Mouse (Mus musculus) MEL (cell line): ENCODE data around the gene Gm49318. TPM values are rescaled to one million over a fixed set of nuclear protein-coding genes. Genes with fewer than 3 reads are reported as not detected.

Experiments used
- DNase-seq: peaks from one replicate; pipeline ENCODE4 v3.0.0; 2011; ENCODE audit warnings: low read depth, low spot score
- H3K27ac ChIP-seq: 2 replicates; pipeline ENCODE4 v1.5.1; 2012; ENCODE audit warnings: low read depth, mild to moderate bottlenecking, control low read depth, low read length, moderate library complexity; ENCODE audit not compliant: control insufficient read depth
- H3K27me3 ChIP-seq, 2 experiments: fragments of 150-350 bp in 1 of 2; sonication (generic) in 1 of 2; 2 replicates each; pipeline ENCODE4 v1.6.1; 2012; ENCODE audit warnings: low read length in 2 of 2, mild to moderate bottlenecking in 2 of 2, improper control_type of control experiment in 1 of 2, moderate library complexity in 1 of 2; ENCODE audit not compliant: insufficient read depth in 2 of 2, control insufficient read depth in 1 of 2
- H3K36me3 ChIP-seq, 2 experiments: 2 replicates each; pipeline ENCODE4 v1.6.1; 2012 to 2014; ENCODE audit warnings: low read length in 2 of 2, improper control_type of control experiment in 1 of 2, inconsistent platforms in 1 of 2, mild to moderate bottlenecking in 1 of 2; ENCODE audit not compliant: insufficient read depth in 2 of 2, control insufficient read depth in 1 of 2
- H3K4me1 ChIP-seq, 2 experiments: fragments of 150-350 bp in 1 of 2; sonication (generic) in 1 of 2; 2 replicates each; pipeline ENCODE4 v1.6.1; 2012; ENCODE audit warnings: low read length in 2 of 2, improper control_type of control experiment in 1 of 2, mild to moderate bottlenecking in 1 of 2; ENCODE audit not compliant: insufficient read depth in 2 of 2, control insufficient read depth in 1 of 2
- H3K4me3 ChIP-seq, 2 experiments: fragments of 150-350 bp in 1 of 2; sonication (generic) in 1 of 2; 2 replicates each; pipeline ENCODE4 v1.5.1; 2012; ENCODE audit warnings: low read depth in 2 of 2, low read length in 2 of 2, mild to moderate bottlenecking in 2 of 2, moderate library complexity in 2 of 2, control low read depth in 1 of 2, improper control_type of control experiment in 1 of 2; ENCODE audit not compliant: control insufficient read depth in 1 of 2, insufficient read depth in 1 of 2
- H3K79me2 ChIP-seq: 2 replicates; pipeline ENCODE4 v1.6.1; 2012; ENCODE audit warnings: mild to moderate bottlenecking, low read length, moderate library complexity; ENCODE audit not compliant: control insufficient read depth, poor library complexity, insufficient read depth
- H3K9ac ChIP-seq: 2 replicates; pipeline ENCODE4 v1.6.1; 2012; ENCODE audit warnings: low read depth, mild to moderate bottlenecking, control low read depth, low read length, moderate library complexity; ENCODE audit not compliant: control insufficient read depth, poor library complexity, severe bottlenecking
- H3K9me3 ChIP-seq: fragments of 150-350 bp; sonication (generic); replicated peaks from 2 replicates; pipeline ENCODE4 v1.6.1; 2012; ENCODE audit warnings: mild to moderate bottlenecking, low read length, improper control_type of control experiment, moderate library complexity; ENCODE audit not compliant: insufficient read depth
- CHD1 ChIP-seq: IDR thresholded peaks from 2 replicates; pipeline ENCODE4 v1.6.1; 2012; ENCODE audit warnings: low read depth, mild to moderate bottlenecking, inconsistent platforms, low read length, improper control_type of control experiment
- CTCF ChIP-seq, 3 experiments: IDR thresholded peaks in 2 of 3; conservative IDR thresholded peaks in 1 of 3; 2 replicates each; pipeline ENCODE4 v1.5.1; 2011 to 2012; ENCODE audit warnings: low read length in 3 of 3, low read depth in 2 of 3, mild to moderate bottlenecking in 2 of 3, improper control_type of control experiment in 1 of 3, inconsistent platforms in 1 of 3, mixed read lengths in 1 of 3, moderate library complexity in 1 of 3; ENCODE audit not compliant: control insufficient read depth in 1 of 3, insufficient read depth in 1 of 3, poor library complexity in 1 of 3, severe bottlenecking in 1 of 3
- E2F4 ChIP-seq: IDR thresholded peaks from 2 replicates; pipeline ENCODE4 v1.6.1; 2011; ENCODE audit warnings: low read depth, low read length, improper control_type of control experiment, borderline replicate concordance
- GABPA ChIP-seq: IDR thresholded peaks from 2 replicates; pipeline ENCODE4 v1.6.1; 2012; ENCODE audit warnings: low read depth, mild to moderate bottlenecking, inconsistent platforms, low read length, improper control_type of control experiment, moderate library complexity
- GATA1 ChIP-seq: IDR thresholded peaks from 2 replicates; pipeline ENCODE4 v1.6.1; 2011; ENCODE audit warnings: low read depth, low read length, improper control_type of control experiment
- HCFC1 ChIP-seq: IDR thresholded peaks from 2 replicates; pipeline ENCODE4 v1.6.1; 2012; ENCODE audit warnings: low read depth, mild to moderate bottlenecking, inconsistent platforms, low read length, improper control_type of control experiment, moderate library complexity
- JUND ChIP-seq: IDR thresholded peaks from 2 replicates; pipeline ENCODE4 v1.6.1; 2011; ENCODE audit warnings: low read depth, mild to moderate bottlenecking, improper control_type of control experiment, low read length
- MAX ChIP-seq: IDR thresholded peaks from 2 replicates; pipeline ENCODE4 v1.6.1; 2011; ENCODE audit warnings: low read length, improper control_type of control experiment
- MEF2A ChIP-seq: IDR thresholded peaks from 2 replicates; pipeline ENCODE4 v1.6.1; 2014; ENCODE audit warnings: low read depth, mild to moderate bottlenecking, inconsistent platforms, low read length, improper control_type of control experiment; ENCODE audit not compliant: poor library complexity, insufficient replicate concordance, severe bottlenecking; ENCODE audit errors: extremely low read depth
- MXI1 ChIP-seq: IDR thresholded peaks from 2 replicates; pipeline ENCODE4 v1.6.1; 2011; ENCODE audit warnings: mild to moderate bottlenecking, low read depth, low read length, improper control_type of control experiment
- MYB ChIP-seq: IDR thresholded peaks from 2 replicates; pipeline ENCODE4 v1.6.1; 2011; ENCODE audit warnings: mild to moderate bottlenecking, low read depth, low read length, improper control_type of control experiment
- MYC ChIP-seq: IDR thresholded peaks from 2 replicates; pipeline ENCODE4 v1.6.1; 2011; ENCODE audit warnings: low read depth, mild to moderate bottlenecking, low read length, improper control_type of control experiment, moderate library complexity
- NELFE ChIP-seq: IDR thresholded peaks from 2 replicates; pipeline ENCODE4 v1.6.1; 2011; ENCODE audit warnings: low read depth, low read length, improper control_type of control experiment
- NRF1 ChIP-seq: IDR thresholded peaks from 2 replicates; pipeline ENCODE4 v1.6.1; 2014; ENCODE audit warnings: low read depth, mild to moderate bottlenecking, inconsistent platforms, low read length, improper control_type of control experiment, moderate library complexity; ENCODE audit not compliant: poor library complexity, insufficient read depth, severe bottlenecking
- POLR2A ChIP-seq, 2 experiments: IDR thresholded peaks; 2 replicates each; pipeline ENCODE4 v1.6.1; 2011 to 2012; ENCODE audit warnings: low read length in 2 of 2, mild to moderate bottlenecking in 2 of 2, control low read depth in 1 of 2, improper control_type of control experiment in 1 of 2, low read depth in 1 of 2, moderate library complexity in 1 of 2; ENCODE audit not compliant: control insufficient read depth in 1 of 2, insufficient read depth in 1 of 2, poor library complexity in 1 of 2
- POLR2AphosphoS2 ChIP-seq: IDR thresholded peaks from 2 replicates; pipeline ENCODE4 v1.6.1; 2011; ENCODE audit warnings: low read length, improper control_type of control experiment
- POLR2AphosphoS5 ChIP-seq: IDR thresholded peaks from 2 replicates; pipeline ENCODE4 v1.6.1; 2012; ENCODE audit warnings: low read depth, borderline replicate concordance, mild to moderate bottlenecking, inconsistent platforms, low read length, moderate library complexity, mixed read lengths
- SIN3A ChIP-seq: IDR thresholded peaks from 2 replicates; pipeline ENCODE4 v1.6.1; 2012; ENCODE audit warnings: low read length, improper control_type of control experiment, inconsistent platforms
- SMC3 ChIP-seq: IDR thresholded peaks from 2 replicates; pipeline ENCODE4 v1.6.1; 2011; ENCODE audit warnings: low read depth, low read length, improper control_type of control experiment
- TAL1 ChIP-seq: IDR thresholded peaks from 2 replicates; pipeline ENCODE4 v1.6.1; 2012; ENCODE audit warnings: mild to moderate bottlenecking, inconsistent platforms, low read length, moderate library complexity, mixed read lengths
- TCF12 ChIP-seq: IDR thresholded peaks from 2 replicates; pipeline ENCODE4 v1.6.1; 2014; ENCODE audit warnings: low read depth, mild to moderate bottlenecking, inconsistent platforms, low read length, improper control_type of control experiment, moderate library complexity
- UBTF ChIP-seq: IDR thresholded peaks from 2 replicates; pipeline ENCODE4 v1.6.1; 2012; ENCODE audit warnings: low read depth, mild to moderate bottlenecking, inconsistent platforms, low read length, improper control_type of control experiment, moderate library complexity, borderline replicate concordance; ENCODE audit not compliant: insufficient read depth
- USF1 ChIP-seq: IDR thresholded peaks from 2 replicates; pipeline ENCODE4 v1.6.1; 2014; ENCODE audit warnings: low read depth, mild to moderate bottlenecking, inconsistent platforms, low read length, improper control_type of control experiment, moderate library complexity
- USF2 ChIP-seq, 2 experiments: IDR thresholded peaks; 2 replicates each; pipeline ENCODE4 v1.6.1; 2011 to 2012; ENCODE audit warnings: improper control_type of control experiment in 2 of 2, low read length in 2 of 2, borderline replicate concordance in 1 of 2, inconsistent platforms in 1 of 2, low read depth in 1 of 2, mild to moderate bottlenecking in 1 of 2; ENCODE audit not compliant: insufficient read depth in 1 of 2
- ZC3H11A ChIP-seq: IDR thresholded peaks from 2 replicates; pipeline ENCODE4 v1.6.1; 2012; ENCODE audit warnings: low read depth, mild to moderate bottlenecking, inconsistent platforms, low read length, improper control_type of control experiment
- ZKSCAN1 ChIP-seq: IDR thresholded peaks from 2 replicates; pipeline ENCODE4 v1.6.1; 2012; ENCODE audit warnings: low read depth, mild to moderate bottlenecking, inconsistent platforms, low read length, improper control_type of control experiment, moderate library complexity
- ZMIZ1 ChIP-seq: IDR thresholded peaks from 2 replicates; pipeline ENCODE4 v1.6.1; 2012; ENCODE audit warnings: low read depth, mild to moderate bottlenecking, inconsistent platforms, low read length, improper control_type of control experiment, moderate library complexity
- polyA plus RNA-seq, 2 experiments: library from polyadenylated mRNA; stranded (reverse) in 1 of 2; unstranded in 1 of 2; fragments of >175 nt in 1 of 2; fragments of >200 nt in 1 of 2; gene quantifications; 2 replicates each; pipeline versions ENCODE4 v1.2.1 to v1.2.4; 2012; ENCODE audit warnings: low replicate concordance in 2 of 2, low read depth in 1 of 2; ENCODE audit not compliant: insufficient read length in 2 of 2, insufficient read depth in 1 of 2, missing spikeins in 1 of 2
- total RNA-seq: library from RNA; depleted of rRNA; stranded (reverse); fragments of 300-350 nt; gene quantifications from 2 replicates; pipeline ENCODE4 v1.2.3, GENCODE M21; 2012

Gm49318 gene
- total and polyA plus RNA-seq, 3 experiments = not detected

GRCm38 (mm10) chr9:22028467-22028866 is 42.6 kb downstream of the Gm49318 start:
- no peak overlapping the region for H3K27ac ChIP-seq
- no peak for DNase-seq
- no peaks in the 10 kb centered on the region for H3K79me2 ChIP-seq
- H3K36me3 ChIP-seq = no peaks in the 10 kb centered on the region
- H3K4me3 ChIP-seq = no peak overlapping the region
- H3K9ac ChIP-seq = no peak overlapping the region
- TF ChIP-seq MYB = 0 out of 2 replicates have a peak, but pooled peaks have one; percentile 3
- TF ChIP-seq UBTF = no peak
- TF ChIP-seq, all 39 proteins: peak for 1
- peaks cover 0 to 1% of the 10 kb centered on the region in 2 experiments; a peak in 1 of 4 replicates for H3K27me3 ChIP-seq
- no peaks in the 10 kb centered on the region for H3K9me3 ChIP-seq
- H3K4me1 ChIP-seq = no peaks in the 10 kb centered on the region

GRCm38 (mm10) chr9:22024592-22024991 is 46.5 kb downstream of the Gm49318 start:
- no peaks in the 10 kb centered on the region for H3K27me3 ChIP-seq
- no peaks in the 10 kb centered on the region for H3K9me3 ChIP-seq
- H3K9ac ChIP-seq = no peak overlapping the region

GRCm38 (mm10) chr9:22017208-22017825 is 53.7 kb downstream of the Gm49318 start:
- peak overlapping the region; percentile 73 for H3K27ac ChIP-seq
- no peaks in the 10 kb centered on the region for H3K27me3 ChIP-seq
- H3K79me2 ChIP-seq = no peaks in the 10 kb centered on the region
- peak overlapping the region; percentile 32 to 80 for H3K4me3 ChIP-seq
- no peaks in the 10 kb centered on the region; a peak in 1 of 4 replicates for H3K4me1 ChIP-seq
- H3K9ac ChIP-seq = peak overlapping the region; percentile 49
- peaks cover 0 to 6% of the 10 kb centered on the region in 2 experiments; a peak in 2 of 4 replicates for H3K36me3 ChIP-seq
- peak; percentile 65 for DNase-seq
- no peaks in the 10 kb centered on the region for H3K9me3 ChIP-seq
- TF ChIP-seq NELFE = no peak
- TF ChIP-seq MYB = no peak
- TF ChIP-seq NRF1 = no peak
- TF ChIP-seq MYC = peak; percentile 75
- TF ChIP-seq TCF12 = 0 out of 2 replicates have a peak, but pooled peaks have one; percentile 21
- TF ChIP-seq CTCF (IDR thresholded peaks at IDR 0.05 in 2 of 3, conservative IDR thresholded peaks at IDR 0.05 in 1 of 3; ENCODE audit: control insufficient read depth in 1 of 3, insufficient read depth in 1 of 3, low read depth in 2 of 3, low read length in 3 of 3, poor library complexity in 1 of 3, severe bottlenecking in 1 of 3) = no peak
- 0 out of 2 replicates have a peak, but pooled peaks have one; percentile 4 for TF ChIP-seq ZC3H11A
- no peak for TF ChIP-seq USF2 (IDR thresholded peaks at IDR 0.05; ENCODE audit: borderline replicate concordance in 1 of 2, insufficient read depth in 1 of 2, low read depth in 1 of 2, low read length in 2 of 2)
- TF ChIP-seq MEF2A = no peak
- TF ChIP-seq POLR2AphosphoS5 = peak; percentile 90
- TF ChIP-seq TAL1 = no peak
- no peak for TF ChIP-seq SMC3
- TF ChIP-seq JUND = no peak
- TF ChIP-seq MXI1 = peak; percentile 88
- TF ChIP-seq CHD1 = 0 out of 2 replicates have a peak, but pooled peaks have one; percentile 52
- TF ChIP-seq SIN3A = no peak

More at GRCm38 (mm10) chr9:22024592-22024991, 46.5 kb downstream of the Gm49318 start:
- Histone ChIP-seq H3K4me1 (no peaks in the 10 kb centered on the region), H3K79me2 (no peaks in the 10 kb centered on the region), H3K36me3 (no peaks in the 10 kb centered on the region), H3K27ac (no peak overlapping the region), H3K4me3 (no peak overlapping the region)
- no peak for TF ChIP-seq POLR2A (IDR thresholded peaks at IDR 0.05; ENCODE audit: control insufficient read depth in 1 of 2, insufficient read depth in 1 of 2, low read depth in 1 of 2, low read length in 2 of 2, poor library complexity in 1 of 2)
- TF ChIP-seq ZKSCAN1 = no peak
- no peak for TF ChIP-seq E2F4
- TF ChIP-seq ZC3H11A = no peak
- TF ChIP-seq SMC3 = no peak
- no peak for TF ChIP-seq NRF1
- TF ChIP-seq TAL1 = no peak
- no peak for TF ChIP-seq GATA1
- TF ChIP-seq MAX = no peak
- no peak for TF ChIP-seq ZMIZ1
- no peak for TF ChIP-seq HCFC1
- TF ChIP-seq POLR2AphosphoS2 = no peak
- TF ChIP-seq MEF2A = no peak
- TF ChIP-seq UBTF = no peak
- no peak for TF ChIP-seq MXI1
- no peak for TF ChIP-seq USF1
- no peak for TF ChIP-seq GABPA
- DNase-seq = no peak
